Mouse (Mus musculus): ENCODE results near the gene Ddx55. TPM values are rescaled to one million over a fixed set of nuclear protein-coding genes. Genes with fewer than 3 reads are reported as not detected.
"Not testable (repeated sequence)": the region's sequence is repeated elsewhere in the genome, so short reads cannot be mapped to it uniquely, and the experiment has no call there.

Gene Ddx55
- polyA plus RNA-seq, 1 experiment from 2014 or later = 14.1 TPM

GRCm38 (mm10) chr5:124551349-124552093 lies 1.1 kb upstream of the Ddx55 start:
- not testable (repeated sequence) for H3K27me3 ChIP-seq (ENCODE audit: insufficient read depth, low read length); H3K4me1 ChIP-seq (ENCODE audit: insufficient read depth); H3K9me3 ChIP-seq (ENCODE audit: low read depth, low read length); ATAC-seq (ENCODE audit: insufficient read depth)
- Histone ChIP-seq H3K4me2 (peak overlapping the region; percentile 70), H3K27ac (ENCODE audit: low read depth) (peak overlapping the region; percentile 5; the same call in 1 of the 2 replicates), H3K4me3 (ENCODE audit: low read depth, low read length) (peak overlapping the region; percentile 88), H3K36me3 (ENCODE audit: insufficient read depth) (peaks cover 51% of the 10 kb centered on the region), H3K9ac (peak overlapping the region; percentile 70)
- peak; percentile 34 for DNase-seq
- peak; percentile 41 for TF ChIP-seq CTCF (IDR thresholded peaks at IDR 0.05; ENCODE audit: low read depth)
- 23% methylated on average over 5 of the region's 5 CpGs for WGBS

GRCm38 (mm10) chr5:124552094-124552472 lies 581 bp upstream of the Ddx55 start:
- H3K9ac ChIP-seq = peak overlapping the region; percentile 70
- peak overlapping the region; percentile 70 for H3K4me2 ChIP-seq
- ATAC-seq (ENCODE audit: insufficient read depth) = no peak
- H3K9me3 ChIP-seq (ENCODE audit: low read depth, low read length) = no peaks in the 10 kb centered on the region
- peak; percentile 45 for DNase-seq
- H3K4me3 ChIP-seq (ENCODE audit: low read depth, low read length) = peak overlapping the region; percentile 88
- 7% methylated on average over 9 of the region's 9 CpGs for WGBS
- H3K4me1 ChIP-seq (ENCODE audit: insufficient read depth) = no peaks in the 10 kb centered on the region; the same call in 1 of the 2 replicates
- H3K27ac ChIP-seq (ENCODE audit: low read depth) = peak overlapping the region; percentile 75
- H3K36me3 ChIP-seq (ENCODE audit: insufficient read depth) = peaks cover 51% of the 10 kb centered on the region
- no peak for TF ChIP-seq CTCF (IDR thresholded peaks at IDR 0.05; ENCODE audit: low read depth)
- no peaks in the 10 kb centered on the region for H3K27me3 ChIP-seq (ENCODE audit: insufficient read depth, low read length)

DNA sequence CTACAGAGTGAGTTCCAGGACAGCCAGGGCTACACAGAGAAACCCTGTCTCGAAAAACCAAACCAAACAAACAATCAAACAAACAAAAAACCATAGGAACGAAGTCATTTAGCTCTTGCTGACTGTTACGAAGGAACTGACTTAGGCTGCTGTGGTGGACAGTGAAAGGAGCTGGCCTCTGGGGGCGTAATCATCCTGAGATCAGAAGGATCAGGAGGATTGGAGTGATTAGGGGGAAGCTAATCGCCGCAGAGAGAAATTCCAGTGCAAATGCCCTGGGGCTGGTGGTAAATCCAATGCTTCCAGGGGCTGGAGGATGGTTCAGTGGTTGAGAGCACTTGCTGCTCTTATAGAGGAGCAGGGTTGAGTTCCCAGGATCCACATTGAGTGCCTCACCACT lies 943 bp downstream of the Ddx55 start:
- Histone ChIP-seq H3K27ac (ENCODE audit: low read depth) (no peak overlapping the region; the same call in 1 of the 2 replicates), H3K4me1 (ENCODE audit: insufficient read depth) (no peaks in the 10 kb centered on the region; the same call in 1 of the 2 replicates), H3K4me2 (peak overlapping the region; percentile 70), H3K36me3 (ENCODE audit: insufficient read depth) (peaks cover 51% of the 10 kb centered on the region), H3K9ac (peak overlapping the region; percentile 70; the same call in 1 of the 2 replicates), H3K4me3 (ENCODE audit: low read depth, low read length) (peak overlapping the region; percentile 88), H3K9me3 (ENCODE audit: low read depth, low read length) (no peaks in the 10 kb centered on the region), H3K27me3 (ENCODE audit: insufficient read depth, low read length) (no peaks in the 10 kb centered on the region)
- DNase-seq (no peak), ATAC-seq (ENCODE audit: insufficient read depth) (no peak)
- WGBS = 64% methylated on average over 6 of the region's 6 CpGs
- TF ChIP-seq CTCF (IDR thresholded peaks at IDR 0.05; ENCODE audit: low read depth) = no peak

- 73% methylated on average over 1 of the region's 1 CpGs for WGBS
- DNase-seq (peak; percentile 71), ATAC-seq (ENCODE audit: insufficient read depth) (no peak)
- no peaks in the 10 kb centered on the region for H3K27me3 ChIP-seq (ENCODE audit: insufficient read depth, low read length)
- peak; percentile 50 for TF ChIP-seq CTCF (IDR thresholded peaks at IDR 0.05; ENCODE audit: low read depth)
- H3K36me3 ChIP-seq (ENCODE audit: insufficient read depth) = peaks cover 63% of the 10 kb centered on the region
- no peak overlapping the region for H3K9ac ChIP-seq
- no peak overlapping the region for H3K4me3 ChIP-seq (ENCODE audit: low read depth, low read length)
- H3K4me1 ChIP-seq (ENCODE audit: insufficient read depth) = no peaks in the 10 kb centered on the region; the same call in 1 of the 2 replicates
- H3K9me3 ChIP-seq (ENCODE audit: low read depth, low read length) = no peaks in the 10 kb centered on the region
- no peak overlapping the region for H3K27ac ChIP-seq (ENCODE audit: low read depth)
- no peak overlapping the region for H3K4me2 ChIP-seq
Observed at GRCm38 (mm10) chr5:124555145-124555544, 2.5 kb downstream of the Ddx55 start.

DNA sequence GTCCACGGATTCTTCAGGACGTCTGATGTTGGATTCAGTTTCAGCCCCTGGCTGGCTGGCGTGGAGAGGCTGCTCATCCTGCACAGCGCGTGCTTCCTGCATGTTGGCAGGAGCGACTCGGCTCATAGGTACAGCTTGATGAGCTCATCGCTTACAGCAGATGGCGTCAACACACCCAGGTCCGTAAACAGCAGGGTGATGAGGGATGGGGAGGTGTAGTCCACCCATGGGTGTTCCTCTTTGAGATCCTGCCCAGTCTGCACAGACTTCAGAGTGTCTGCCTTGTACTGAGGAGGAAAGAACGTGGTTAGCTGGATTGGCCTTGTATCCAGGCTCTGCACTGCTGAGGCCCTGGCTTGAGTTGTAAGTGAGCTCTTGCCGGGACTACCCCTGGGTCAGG lies 18.4 kb downstream of the Ddx55 start:
- 80% methylated on average over 12 of the region's 12 CpGs for WGBS
- no peaks in the 10 kb centered on the region for H3K4me1 ChIP-seq (ENCODE audit: insufficient read depth)
- H3K9me3 ChIP-seq (ENCODE audit: low read depth, low read length) = no peaks in the 10 kb centered on the region
- H3K27ac ChIP-seq (ENCODE audit: low read depth) = no peak overlapping the region
- no peak for TF ChIP-seq CTCF (IDR thresholded peaks at IDR 0.05; ENCODE audit: low read depth)
- no peak overlapping the region for H3K9ac ChIP-seq
- no peaks in the 10 kb centered on the region for H3K27me3 ChIP-seq (ENCODE audit: insufficient read depth, low read length)
- H3K36me3 ChIP-seq (ENCODE audit: insufficient read depth) = peaks cover 95% of the 10 kb centered on the region
- DNase-seq (no peak), ATAC-seq (ENCODE audit: insufficient read depth) (no peak)
- no peak overlapping the region for H3K4me3 ChIP-seq (ENCODE audit: low read depth, low read length)
- H3K4me2 ChIP-seq = no peak overlapping the region

DNA sequence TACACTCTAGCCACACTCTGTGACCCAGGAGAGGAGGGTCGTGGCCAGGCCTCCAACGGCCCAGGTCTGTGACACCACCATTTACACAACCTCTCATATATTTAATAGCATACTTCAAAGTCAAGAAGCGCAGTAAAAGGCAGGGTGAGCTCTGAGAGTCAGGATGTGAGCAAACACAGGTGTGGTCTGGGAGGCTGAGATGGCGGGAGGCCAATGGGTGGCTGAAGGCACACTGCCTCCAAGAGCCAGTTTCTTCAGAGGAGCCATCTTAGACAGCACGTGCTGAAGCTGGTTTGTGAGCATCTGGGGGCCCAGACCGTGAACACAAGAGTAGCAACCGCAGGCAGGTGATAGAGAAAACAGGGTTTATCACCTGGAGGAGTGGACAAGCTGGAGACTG lies 22.8 kb downstream of the Ddx55 start:
- Histone ChIP-seq H3K36me3 (ENCODE audit: insufficient read depth) (peaks cover 71% of the 10 kb centered on the region), H3K9me3 (ENCODE audit: low read depth, low read length) (no peaks in the 10 kb centered on the region), H3K4me1 (ENCODE audit: insufficient read depth) (peaks cover 9% of the 10 kb centered on the region), H3K9ac (no peak overlapping the region), H3K27me3 (ENCODE audit: insufficient read depth, low read length) (no peaks in the 10 kb centered on the region), H3K27ac (ENCODE audit: low read depth) (no peak overlapping the region), H3K4me3 (ENCODE audit: low read depth, low read length) (no peak overlapping the region), H3K4me2 (no peak overlapping the region)
- TF ChIP-seq CTCF (IDR thresholded peaks at IDR 0.05; ENCODE audit: low read depth) = no peak
- ATAC-seq (ENCODE audit: insufficient read depth) (no peak), DNase-seq (no peak)
- 77% methylated on average over 7 of the region's 7 CpGs for WGBS

DNA sequence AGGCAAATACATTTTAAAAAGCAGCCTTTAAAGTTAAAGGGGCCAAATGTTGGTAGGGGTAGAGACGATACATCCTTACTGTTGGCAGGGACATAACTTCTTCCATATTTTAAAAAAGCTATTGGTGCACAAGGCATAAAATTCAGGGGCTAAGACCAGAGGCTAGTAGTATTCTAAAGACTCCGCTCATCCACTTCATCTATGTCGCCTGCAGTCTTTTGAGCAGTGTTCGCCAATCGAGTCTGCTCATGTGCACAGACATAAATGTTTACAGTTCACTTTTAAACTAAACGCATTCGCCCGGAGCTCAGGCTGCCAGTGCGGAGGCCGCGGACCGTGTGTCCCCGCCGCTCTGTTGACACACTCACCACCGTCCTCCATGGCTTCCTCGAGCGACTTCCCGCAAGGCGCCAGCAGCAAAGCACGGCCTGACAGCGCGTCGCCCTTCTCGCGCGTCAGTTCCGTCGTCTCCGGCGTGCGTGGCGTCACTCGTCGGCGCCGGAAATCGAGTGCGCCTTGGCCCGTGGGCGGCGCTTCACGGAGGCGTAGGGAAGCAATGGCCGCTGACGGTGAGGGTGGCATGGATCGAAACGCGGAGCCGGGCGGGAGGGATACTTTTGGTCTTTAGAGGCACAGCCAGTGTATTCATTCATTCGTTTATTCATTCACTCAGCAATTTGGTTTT lies 26.1 kb downstream of the Ddx55 start, which contains the start of the genes Eif2b1 and Gtf2h3:
Eif2b1 (minus strand) TSS at position 499 of the 685 bp plus-strand sequence.
Gtf2h3 (plus strand) TSS at position 508 of the 685 bp plus-strand sequence.
- no peak for TF ChIP-seq CTCF (IDR thresholded peaks at IDR 0.05; ENCODE audit: low read depth)
- H3K36me3 ChIP-seq (ENCODE audit: insufficient read depth) = peaks cover 50% of the 10 kb centered on the region
- H3K27me3 ChIP-seq (ENCODE audit: insufficient read depth, low read length) = no peaks in the 10 kb centered on the region
- peak within 1 kb of the TSS; percentile 89 for H3K4me2 ChIP-seq
- no peaks in the 10 kb centered on the region for H3K9me3 ChIP-seq (ENCODE audit: low read depth, low read length)
- under 1% methylated on average over 51 of the region's 51 CpGs for WGBS
- ATAC-seq (ENCODE audit: insufficient read depth) (peak; percentile 93), DNase-seq (peak; percentile 99)
- H3K4me3 ChIP-seq (ENCODE audit: low read depth, low read length) = peak within 1 kb of the TSS; percentile 86
- H3K9ac ChIP-seq = peak within 1 kb of the TSS; percentile 77
- peaks cover 11% of the 10 kb centered on the region for H3K4me1 ChIP-seq (ENCODE audit: insufficient read depth)
- no peak within 1 kb of the TSS for H3K27ac ChIP-seq (ENCODE audit: low read depth)

All from lung, embryonic 14.5 days (tissue).